24 mouse cellular contexts compared by ENCODE assay signal in the genomic region with DNA sequence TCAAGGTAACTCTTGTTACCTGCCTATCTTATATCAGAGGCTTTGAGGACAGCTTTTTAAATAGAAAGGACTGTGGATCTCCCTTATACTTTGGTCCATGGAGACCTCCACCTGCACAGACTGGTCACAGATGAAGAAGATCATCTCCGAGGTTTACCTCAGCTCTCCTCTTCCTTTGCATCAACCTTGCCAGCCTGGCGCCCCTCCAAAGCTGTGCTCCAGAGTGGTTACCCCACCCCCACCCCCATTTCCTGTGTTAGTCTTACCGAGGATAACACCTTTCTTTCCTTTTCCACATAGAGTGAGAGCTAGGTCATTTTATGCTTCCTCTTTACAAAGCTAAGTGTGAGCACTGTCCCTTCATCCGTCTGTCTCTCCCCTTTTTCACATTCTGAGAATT. TPM values are rescaled to one million over a fixed set of nuclear protein-coding genes. Genes with fewer than 3 reads are reported as not detected.
A peak's percentile ranks its signal among the peaks of the same experiment; 100 is the strongest.
DNase-seq lines count a peak whose midpoint lies in the region; ATAC-seq and TF ChIP-seq lines count a peak whose summit lies in the region.
"Had no signal": no experiment of that assay in that cellular context is flagged by ENCODE, and none has a peak within 500 bp of the region (broad histone marks: within the 10 kb centered on the region; RNA-seq: fewer than 3 reads in every experiment).

No protein-coding gene starts in this region.

- no peak overlapping the region for H3K9ac ChIP-seq in heart, embryonic 11.5 days (ENCODE audit: low read depth, low read length)
- H3K9ac ChIP-seq in MEL (ENCODE audit: control insufficient read depth, low read depth, low read length, poor library complexity, severe bottlenecking), result no peak overlapping the region
- H3K9ac ChIP-seq in liver, embryonic 11.5 days (ENCODE audit: low read depth, low read length), result no peak overlapping the region
- H3K9ac ChIP-seq: hindbrain, embryonic 14.5 days; liver, embryonic 12.5 days; lung, embryonic 15.5 days had no signal

- no peak for ATAC-seq in heart, embryonic 11.5 days (replicated peaks; ENCODE audit: insufficient number of reproducible peaks, low FRiP score, low TSS enrichment)
- peak; percentile 22 to 50; a peak in 2 of 4 replicates for ATAC-seq in hematopoietic stem cell, adult 5-6 weeks (replicated peaks in 1 of 2; ENCODE audit: insufficient read depth in 1 of 2, low FRiP score in 2 of 2, low TSS enrichment in 1 of 2, low read depth in 1 of 2, poor library complexity in 2 of 2, severe bottlenecking in 2 of 2)
- ATAC-seq in liver, embryonic 11.5 days (replicated peaks; ENCODE audit: low FRiP score), result no peak
- ATAC-seq: intestine, postnatal 0 days; liver, embryonic 12.5 days had no signal

- TF ChIP-seq CTCF in MEL (IDR thresholded peaks at IDR 0.05 in 2 of 3, conservative IDR thresholded peaks at IDR 0.05 in 1 of 3; ENCODE audit: control insufficient read depth in 1 of 3, insufficient read depth in 1 of 3, low read depth in 2 of 3, low read length in 3 of 3, poor library complexity in 1 of 3, severe bottlenecking in 1 of 3), result no peak

- H3K27me3 ChIP-seq in heart, embryonic 10.5 days (ENCODE audit: insufficient read depth, poor library complexity, severe bottlenecking), result peaks cover 5% of the 10 kb centered on the region; the same call in 1 of the 2 replicates
- no peaks in the 10 kb centered on the region for H3K27me3 ChIP-seq in heart, embryonic 11.5 days (ENCODE audit: control insufficient read depth, insufficient read depth, low read length)
- H3K27me3 ChIP-seq in MEL (ENCODE audit: control insufficient read depth in 1 of 2, insufficient read depth in 2 of 2, low read length in 2 of 2), result no peaks in the 10 kb centered on the region
- H3K27me3 ChIP-seq in liver, embryonic 11.5 days (replicated peaks; ENCODE audit: control insufficient read depth, insufficient read depth, low read length), result no peaks in the 10 kb centered on the region
- H3K27me3 ChIP-seq: liver, embryonic 12.5 days; lung, embryonic 15.5 days had no signal

- no peak; a peak in 1 of 4 replicates for TF ChIP-seq EP300 in MEL (IDR thresholded peaks at IDR 0.05; ENCODE audit: low read depth in 1 of 2, low read length in 2 of 2)

- WGBS in heart, embryonic 10.5 days, result 37% methylated on average over 4 of the region's 4 CpGs
- 35% methylated on average over 4 of the region's 4 CpGs for WGBS in heart, embryonic 11.5 days (ENCODE audit: insufficient replicate concordance)
- whole genome bisulfite sequencing in liver, embryonic 11.5 days, result 31% methylated on average over 4 of the region's 4 CpGs

- no peaks in the 10 kb centered on the region for H3K79me2 ChIP-seq in MEL (ENCODE audit: control insufficient read depth, insufficient read depth, low read length, poor library complexity)

- DNase-seq in heart, embryonic 10.5 days (ENCODE audit: low spot score), result peak; percentile 65
- DNase-seq in MEL (ENCODE audit: low read depth, low spot score), result peak; percentile 55
- DNase-seq in cerebellum, adult 8-10 months, result peak; percentile 62
- no peak for DNase-seq in spleen, postnatal 36 days (ENCODE audit: low spot score in 2 of 2)
- DNase-seq in liver, embryonic 11.5 days (ENCODE audit: low spot score), result no peak
- DNase-seq: adrenal gland, adult 8-10 months; gastrocnemius, postnatal 10 days; heart, adult 2 months; heart, postnatal 10 days; layer of hippocampus, postnatal 36 days; midbrain, embryonic 14.5 days had no signal

- no peak overlapping the region for H3K4me3 ChIP-seq in heart, embryonic 10.5 days
- H3K4me3 ChIP-seq in heart, embryonic 11.5 days (ENCODE audit: low read depth, low read length), result no peak overlapping the region
- no peak overlapping the region for H3K4me3 ChIP-seq in MEL (ENCODE audit: control insufficient read depth in 1 of 2, insufficient read depth in 1 of 2, low read depth in 2 of 2, low read length in 2 of 2)
- H3K4me3 ChIP-seq in liver, embryonic 11.5 days (ENCODE audit: low read depth, low read length), result no peak overlapping the region
- H3K4me3 ChIP-seq: heart, adult 2 months; liver, embryonic 12.5 days; lung, embryonic 15.5 days had no signal

- no peaks in the 10 kb centered on the region for H3K9me3 ChIP-seq in heart, embryonic 10.5 days
- H3K9me3 ChIP-seq in heart, embryonic 11.5 days (replicated peaks; ENCODE audit: control insufficient read depth, low read length), result no peaks in the 10 kb centered on the region
- no peaks in the 10 kb centered on the region for H3K9me3 ChIP-seq in MEL (replicated peaks; ENCODE audit: insufficient read depth, low read length)
- H3K9me3 ChIP-seq in liver, embryonic 11.5 days (ENCODE audit: control insufficient read depth, low read length), result no peaks in the 10 kb centered on the region
- H3K9me3 ChIP-seq: G1E; liver, embryonic 12.5 days; lung, embryonic 15.5 days had no signal

- TF ChIP-seq RAD21 in MEL (IDR thresholded peaks at IDR 0.05; ENCODE audit: low read depth, low read length), result no peak

- H3K4me2 ChIP-seq in heart, embryonic 11.5 days, result no peak overlapping the region
- no peak overlapping the region for H3K4me2 ChIP-seq in liver, embryonic 11.5 days
- H3K4me2 ChIP-seq: hindbrain, embryonic 14.5 days; liver, embryonic 12.5 days; lung, embryonic 15.5 days had no signal

- H3K27ac ChIP-seq in heart, embryonic 10.5 days, result no peak overlapping the region
- H3K27ac ChIP-seq in heart, embryonic 11.5 days (ENCODE audit: low read depth, low read length), result no peak overlapping the region
- H3K27ac ChIP-seq in MEL (ENCODE audit: control insufficient read depth, low read depth, low read length), result no peak overlapping the region
- H3K27ac ChIP-seq in liver, embryonic 11.5 days (ENCODE audit: low read depth, low read length), result no peak overlapping the region
- H3K27ac ChIP-seq: heart, adult 2 months; hindbrain, embryonic 14.5 days; liver, embryonic 12.5 days; lung, embryonic 15.5 days had no signal

- H3K4me1 ChIP-seq in heart, embryonic 10.5 days, result no peaks in the 10 kb centered on the region
- no peaks in the 10 kb centered on the region; the same call in 1 of the 2 replicates for H3K4me1 ChIP-seq in heart, embryonic 11.5 days (ENCODE audit: control insufficient read depth, insufficient read depth, low read length)
- peaks cover 8 to 11% of the 10 kb centered on the region in 2 experiments; a peak in 3 of 4 replicates for H3K4me1 ChIP-seq in MEL (ENCODE audit: control insufficient read depth in 1 of 2, insufficient read depth in 2 of 2, low read length in 2 of 2)
- H3K4me1 ChIP-seq in liver, embryonic 11.5 days (replicated peaks; ENCODE audit: control insufficient read depth, insufficient read depth, low read length), result no peaks in the 10 kb centered on the region
- H3K4me1 ChIP-seq: liver, embryonic 12.5 days; lung, embryonic 15.5 days had no signal

- no peaks in the 10 kb centered on the region for H3K36me3 ChIP-seq in heart, embryonic 10.5 days
- no peaks in the 10 kb centered on the region for H3K36me3 ChIP-seq in heart, embryonic 11.5 days (ENCODE audit: control insufficient read depth, insufficient read depth, low read length)
- H3K36me3 ChIP-seq in MEL (ENCODE audit: control insufficient read depth in 1 of 2, insufficient read depth in 2 of 2, low read length in 2 of 2), result peaks cover 0 to 9% of the 10 kb centered on the region in 2 experiments; a peak in 2 of 4 replicates
- H3K36me3 ChIP-seq in liver, embryonic 11.5 days (ENCODE audit: control insufficient read depth, insufficient read depth, low read length), result no peaks in the 10 kb centered on the region
- H3K36me3 ChIP-seq: liver, embryonic 12.5 days; lung, embryonic 15.5 days had no signal

- no peak for TF ChIP-seq POLR2A in MEL (IDR thresholded peaks at IDR 0.05; ENCODE audit: control insufficient read depth in 1 of 2, insufficient read depth in 1 of 2, low read depth in 1 of 2, low read length in 2 of 2, poor library complexity in 1 of 2)

TF ChIP-seq in MEL, 35 proteins besides CTCF, POLR2A, EP300 and RAD21:
- TF ChIP-seq GATA1 (IDR thresholded peaks at IDR 0.05; ENCODE audit: low read depth, low read length) (no peak), ZC3H11A (IDR thresholded peaks at IDR 0.05; ENCODE audit: low read depth, low read length) (no peak), TCF12 (IDR thresholded peaks at IDR 0.05; ENCODE audit: low read depth, low read length) (no peak), KAT2A (conservative IDR thresholded peaks at IDR 0.05; ENCODE audit: low read depth, low read length) (no peak), MXI1 (IDR thresholded peaks at IDR 0.05; ENCODE audit: low read depth, low read length) (no peak), USF2 (IDR thresholded peaks at IDR 0.05; ENCODE audit: borderline replicate concordance in 1 of 2, insufficient read depth in 1 of 2, low read depth in 1 of 2, low read length in 2 of 2) (no peak), CHD2 (IDR thresholded peaks at IDR 0.05; ENCODE audit: low read length) (no peak; the same call in 1 of the 2 replicates), NRF1 (IDR thresholded peaks at IDR 0.05; ENCODE audit: insufficient read depth, low read depth, low read length, poor library complexity, severe bottlenecking) (no peak), RCOR1 (IDR thresholded peaks at IDR 0.05; ENCODE audit: low read depth, low read length) (no peak), ELF1 (IDR thresholded peaks at IDR 0.05; ENCODE audit: low read depth, low read length) (no peak), MEF2A (IDR thresholded peaks at IDR 0.05; ENCODE audit: extremely low read depth, insufficient replicate concordance, low read depth, low read length, poor library complexity, severe bottlenecking) (no peak), NELFE (IDR thresholded peaks at IDR 0.05; ENCODE audit: low read depth, low read length) (no peak), CHD1 (IDR thresholded peaks at IDR 0.05; ENCODE audit: low read depth, low read length) (no peak), JUND (IDR thresholded peaks at IDR 0.05; ENCODE audit: low read depth, low read length) (no peak), MAX (IDR thresholded peaks at IDR 0.05; ENCODE audit: low read length) (no peak)

RNA-seq across cellular contexts. Expression of a gene that starts 60.0 kb away (rescaled TPM):
- not detected in 2 replicates for polyA plus RNA-seq in heart, embryonic 10.5 days (2016; fragmentation: Nextera tagmentation; extraction: Ambion mirVana)
- polyA plus RNA-seq in heart, embryonic 11.5 days (2014; fragmentation: Nextera tagmentation; extraction: Ambion mirVana), result not detected in 2 replicates
- not detected in 2 replicates for total RNA-seq in MEL (2012; rRNA removed)
- polyA plus RNA-seq in MEL (2012; ENCODE audit: insufficient read depth in 1 of 2, insufficient read length in 2 of 2, low read depth in 1 of 2, low replicate concordance in 2 of 2, missing spikeins in 1 of 2), result not detected
- not detected in 2 replicates for total RNA-seq in hematopoietic stem cell, adult 5-6 weeks (2017)
- polyA plus RNA-seq in liver, embryonic 11.5 days (2014; fragmentation: Nextera tagmentation; extraction: Ambion mirVana), result not detected in 2 replicates
- total RNA-seq: adrenal gland, adult 8-10 months; gastrocnemius, postnatal 10 days; heart, adult 2 months; heart, postnatal 10 days; megakaryocyte progenitor cell, adult 5-6 weeks had no signal
- polyA plus RNA-seq: C2C12; embryonic facial prominence, embryonic 14.5 days; G1E; heart, adult 2 months; intestine, postnatal 0 days; kidney, embryonic 16.5 days; liver, embryonic 12.5 days; lung, embryonic 15.5 days; spleen, adult 2 months; stomach, embryonic 16.5 days had no signal

Comparison
In these comparisons a context has a peak if more than half of its experiments do, and no peak if none do; other contexts are left out.
1. DNase-seq: peak in heart, embryonic 10.5 days (single experiment), MEL (single experiment) and cerebellum, adult 8-10 months (single experiment); none in spleen, postnatal 36 days (0 of 2) and liver, embryonic 11.5 days (single experiment).
2. ATAC-seq: peak in hematopoietic stem cell, adult 5-6 weeks (2 of 2); none in heart, embryonic 11.5 days (single experiment) and liver, embryonic 11.5 days (single experiment).